9 mouse cellular contexts compared by ENCODE assay signal in the genomic region with DNA sequence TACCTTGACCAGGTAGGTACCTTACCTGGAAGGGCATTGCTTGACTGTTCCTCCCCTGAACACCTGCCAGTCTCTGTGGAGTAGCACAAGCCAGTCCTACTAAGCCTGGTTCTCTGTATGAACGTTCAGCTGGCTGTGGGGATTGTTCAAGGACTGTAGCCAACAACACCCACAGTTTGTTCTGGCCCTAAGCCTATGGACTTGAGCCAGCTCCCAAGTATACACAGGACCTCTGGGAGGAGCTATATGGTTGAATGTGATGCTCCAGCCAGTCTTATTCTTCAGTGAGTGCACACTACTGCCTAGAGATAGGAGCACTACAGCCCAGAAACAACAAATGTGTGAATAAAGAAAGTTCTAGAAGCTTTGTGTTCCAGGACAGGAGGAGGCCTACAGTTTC.
DNase-seq lines count a peak whose midpoint lies in the region; ATAC-seq lines count a peak whose summit lies in the region.
"Had no signal": no experiment of that assay in that cellular context is flagged by ENCODE, and none has a peak within 500 bp of the region (broad histone marks: within the 10 kb centered on the region; RNA-seq: fewer than 3 reads in every experiment).

No protein-coding gene starts in this region.

- peak; percentile 32 for DNase-seq in cerebellum, adult 11 months
- DNase-seq in left cerebral cortex, adult 18-20 months (ENCODE audit: low spot score in 2 of 2): peak; percentile 26 to 36
- no peak for DNase-seq in left cerebral cortex, adult 11 months (ENCODE audit: low spot score)
- DNase-seq in cerebellum, adult 18-20 months: peak; percentile 56 to 61
- peak; percentile 49 for DNase-seq in left cerebral cortex, postnatal 4 days
- DNase-seq in adrenal gland, postnatal 14 days: no peak

- no peak for ATAC-seq in cerebellum, adult (ENCODE audit: insufficient number of reproducible peaks, low FRiP score, low TSS enrichment)
- no peak for ATAC-seq in megakaryocyte-erythroid progenitor cell, adult 5-6 weeks (replicated peaks; ENCODE audit: low FRiP score, low TSS enrichment, poor library complexity, severe bottlenecking)
- ATAC-seq: Patski had no signal

- intact Hi-C loops in left cerebral cortex, postnatal 4 days (cut with DNase I): no loop called here

Comparison
In these comparisons a context has a peak if more than half of its experiments do, and no peak if none do; other contexts are left out.
1. DNase-seq: peak in cerebellum, adult 11 months (single experiment), left cerebral cortex, adult 18-20 months (2 of 2), cerebellum, adult 18-20 months (2 of 2) and left cerebral cortex, postnatal 4 days (single experiment); none in left cerebral cortex, adult 11 months (single experiment) and adrenal gland, postnatal 14 days (single experiment).